Mouse (Mus musculus) lung, postnatal 25 days (tissue): ENCODE results near the gene Itpkb.

Source experiments
- DNase-seq: peaks from one replicate; pipeline ENCODE4 v3.0.0; 2022; ENCODE audit warnings: low spot score

The Itpkb gene

GRCm38 (mm10) chr1:180393873-180394272, 63.6 kb downstream of the Itpkb start:
- no peak for DNase-seq

GRCm38 (mm10) chr1:180397734-180398133, 67.4 kb downstream of the Itpkb start:
- DNase-seq: no peak

- no peak for DNase-seq
Observed at GRCm38 (mm10) chr1:180398446-180398845, 68.2 kb downstream of the Itpkb start.

- no peak for DNase-seq
Observed at GRCm38 (mm10) chr1:180400691-180401455, 70.6 kb downstream of the Itpkb start.

- DNase-seq: peak; percentile 74
Observed at GRCm38 (mm10) chr1:180401725-180402124, 71.4 kb downstream of the Itpkb start.

- DNase-seq: peak; percentile 81
Observed at GRCm38 (mm10) chr1:180402481-180403081, 72.3 kb downstream of the Itpkb start.

- no peak for DNase-seq
Observed at GRCm38 (mm10) chr1:180403357-180403693, 73.0 kb downstream of the Itpkb start.

GRCm38 (mm10) chr1:180403694-180404606, 73.7 kb downstream of the Itpkb start:
- DNase-seq: peak; percentile 84

- DNase-seq: no peak
Observed at GRCm38 (mm10) chr1:180404706-180405105, 74.4 kb downstream of the Itpkb start.

- peak; percentile 70 for DNase-seq
Observed at GRCm38 (mm10) chr1:180405576-180406335, 75.5 kb downstream of the Itpkb start.

- no peak for DNase-seq
Observed at GRCm38 (mm10) chr1:180406336-180407035, 76.2 kb downstream of the Itpkb start.

- peak; percentile 83 for DNase-seq
Observed at GRCm38 (mm10) chr1:180407171-180407671, 76.9 kb downstream of the Itpkb start.

- no peak for DNase-seq
Observed at GRCm38 (mm10) chr1:180407727-180408719, 77.7 kb downstream of the Itpkb start.

GRCm38 (mm10) chr1:180408832-180409231, 78.5 kb downstream of the Itpkb start:
- DNase-seq: no peak

GRCm38 (mm10) chr1:180409771-180410170, 79.5 kb downstream of the Itpkb start:
- DNase-seq: no peak

- no peak for DNase-seq
Observed at GRCm38 (mm10) chr1:180410306-180410705, 80.0 kb downstream of the Itpkb start.

- DNase-seq: no peak
Observed at GRCm38 (mm10) chr1:180415064-180415463, 84.8 kb downstream of the Itpkb start.

- DNase-seq: no peak
Observed at GRCm38 (mm10) chr1:180415836-180416235, 85.6 kb downstream of the Itpkb start.

GRCm38 (mm10) chr1:180417118-180417517, 86.8 kb downstream of the Itpkb start:
- DNase-seq: no peak

- no peak for DNase-seq
Observed at GRCm38 (mm10) chr1:180419059-180419458, 88.8 kb downstream of the Itpkb start.
